10 mouse cellular contexts compared by ENCODE assay signal in the genomic region with DNA sequence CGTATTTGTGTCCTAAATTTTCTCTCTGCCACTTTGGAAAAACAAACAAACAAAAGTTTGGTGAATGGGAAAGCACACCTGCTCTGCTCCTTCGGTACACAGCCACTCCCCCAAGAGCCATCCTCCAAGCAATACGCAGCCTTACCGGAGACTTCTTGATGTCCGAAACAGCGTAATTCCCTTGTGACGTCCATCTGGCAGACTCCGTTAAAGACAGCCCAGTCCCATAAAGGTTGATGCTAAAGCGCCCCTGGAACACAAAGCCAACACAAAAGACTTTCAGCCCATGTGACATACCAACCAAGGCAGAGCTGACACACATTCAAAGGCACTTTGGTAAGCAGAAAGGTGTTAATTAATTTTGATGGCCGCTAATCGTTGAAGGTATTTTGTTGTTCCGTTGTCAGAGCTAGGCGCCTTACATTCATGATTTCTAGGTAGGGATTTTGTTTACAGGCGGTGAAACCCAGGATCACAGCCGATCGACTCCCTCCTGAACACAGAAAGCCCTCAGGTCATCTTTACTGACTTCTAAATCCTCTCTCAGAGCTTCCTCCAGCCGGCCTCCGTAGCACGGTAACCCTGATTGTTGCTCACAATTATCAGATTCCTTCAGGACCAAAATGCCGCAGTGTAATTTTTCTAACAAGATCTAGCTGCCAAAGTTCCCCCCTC. TPM values are rescaled to one million over a fixed set of nuclear protein-coding genes. Genes with fewer than 3 reads are reported as not detected.
DNase-seq lines count a peak whose midpoint lies in the region; ATAC-seq and TF ChIP-seq lines count a peak whose summit lies in the region.
"Had no signal": no experiment of that assay in that cellular context is flagged by ENCODE, and none has a peak within 500 bp of the region (broad histone marks: within the 10 kb centered on the region; RNA-seq: fewer than 3 reads in every experiment).

No protein-coding gene starts in this region.

- H3K4me3 ChIP-seq in kidney, embryonic 16.5 days (ENCODE audit: low read length), result peak overlapping the region; percentile 20
- H3K4me3 ChIP-seq in hindbrain, postnatal 0 days (ENCODE audit: low read length), result peak overlapping the region; percentile 29
- peak overlapping the region; percentile 28 for H3K4me3 ChIP-seq in neural tube, embryonic 11.5 days (ENCODE audit: low read depth, low read length)

- peaks cover 5% of the 10 kb centered on the region; the same call in 1 of the 2 replicates for H3K4me1 ChIP-seq in kidney, embryonic 16.5 days (ENCODE audit: insufficient read depth, low read length)
- 0 out of 2 replicates have a peak, but pooled peaks cover 3% of the 10 kb centered on the region for H3K4me1 ChIP-seq in hindbrain, postnatal 0 days (ENCODE audit: insufficient read depth, low read length)
- no peaks in the 10 kb centered on the region; the same call in 1 of the 2 replicates for H3K4me1 ChIP-seq in neural tube, embryonic 11.5 days (ENCODE audit: control insufficient read depth, insufficient read depth, low read length)

- no peaks in the 10 kb centered on the region for H3K27me3 ChIP-seq in kidney, embryonic 16.5 days (ENCODE audit: insufficient read depth, low read length)
- H3K27me3 ChIP-seq in hindbrain, postnatal 0 days (ENCODE audit: insufficient read depth, low read length), result no peaks in the 10 kb centered on the region; the same call in 1 of the 2 replicates
- peaks cover 3% of the 10 kb centered on the region; the same call in 1 of the 2 replicates for H3K27me3 ChIP-seq in neural tube, embryonic 11.5 days (ENCODE audit: control insufficient read depth, insufficient read depth, low read length)

- TF ChIP-seq CTCF in hindbrain, postnatal 0 days (IDR thresholded peaks at IDR 0.05; ENCODE audit: low read depth), result no peak

- no peak overlapping the region for H3K27ac ChIP-seq in kidney, embryonic 16.5 days (ENCODE audit: low read length)
- no peak overlapping the region for H3K27ac ChIP-seq in hindbrain, postnatal 0 days
- H3K27ac ChIP-seq in neural tube, embryonic 11.5 days (ENCODE audit: low read depth, low read length), result no peak overlapping the region

- ATAC-seq in kidney, embryonic 16.5 days (ENCODE audit: low FRiP score, low TSS enrichment), result no peak
- peak; percentile 50; the same call in 1 of the 2 replicates for ATAC-seq in hindbrain, postnatal 0 days
- peak; percentile 54; the same call in 1 of the 2 replicates for ATAC-seq in neural tube, embryonic 11.5 days (ENCODE audit: insufficient read depth, low FRiP score, low TSS enrichment)

- peak overlapping the region; percentile 49 for H3K4me2 ChIP-seq in kidney, embryonic 16.5 days (replicated peaks; ENCODE audit: low read depth, low read length)
- H3K4me2 ChIP-seq in hindbrain, postnatal 0 days (ENCODE audit: low read depth, low read length), result peak overlapping the region; percentile 56
- peak overlapping the region; percentile 60 for H3K4me2 ChIP-seq in neural tube, embryonic 11.5 days (ENCODE audit: low read depth)

- no peaks in the 10 kb centered on the region for H3K9me3 ChIP-seq in kidney, embryonic 16.5 days (ENCODE audit: low read length)
- H3K9me3 ChIP-seq in hindbrain, postnatal 0 days (ENCODE audit: low read length), result no peaks in the 10 kb centered on the region
- H3K9me3 ChIP-seq in neural tube, embryonic 11.5 days (ENCODE audit: control insufficient read depth, low read length), result no peaks in the 10 kb centered on the region

- peaks cover 17% of the 10 kb centered on the region; the same call in 1 of the 2 replicates for H3K36me3 ChIP-seq in kidney, embryonic 16.5 days (ENCODE audit: insufficient read depth, low read length)
- H3K36me3 ChIP-seq in hindbrain, postnatal 0 days (ENCODE audit: insufficient read depth, low read length), result no peaks in the 10 kb centered on the region
- H3K36me3 ChIP-seq in neural tube, embryonic 11.5 days (ENCODE audit: control insufficient read depth, insufficient read depth, low read length), result no peaks in the 10 kb centered on the region

- 24% methylated on average over 20 of the region's 20 CpGs for WGBS in kidney, embryonic 16.5 days
- 6% methylated on average over 20 of the region's 20 CpGs for WGBS in hindbrain, postnatal 0 days
- 4% methylated on average over 20 of the region's 20 CpGs for WGBS in neural tube, embryonic 11.5 days

- peak overlapping the region; percentile 54 for H3K9ac ChIP-seq in kidney, embryonic 16.5 days (replicated peaks; ENCODE audit: low read length)
- H3K9ac ChIP-seq in hindbrain, postnatal 0 days (replicated peaks; ENCODE audit: low read length), result peak overlapping the region; percentile 10; the same call in 1 of the 2 replicates
- peak overlapping the region; percentile 32 for H3K9ac ChIP-seq in neural tube, embryonic 11.5 days (ENCODE audit: low read length)

- no peak for DNase-seq in kidney, adult 8-10 months
- peak; percentile 32 for DNase-seq in embryo, embryonic 9.5 days (ENCODE audit: extremely low spot score)
- peak; percentile 36 for DNase-seq in hindbrain, postnatal 0 days (ENCODE audit: low spot score)
- peak; percentile 14 for DNase-seq in neural tube, embryonic 11.5 days (ENCODE audit: low spot score)
- DNase-seq in T-cell, adult 2 months (ENCODE audit: low spot score), result no peak
- DNase-seq in urinary bladder, postnatal 14 days (ENCODE audit: low spot score), result no peak
- no peak for DNase-seq in urinary bladder, postnatal 36 days (ENCODE audit: low spot score in 2 of 2)

RNA-seq across cellular contexts. Expression of a gene that starts 29.4 kb away (rescaled TPM):
- polyA plus RNA-seq in kidney, embryonic 16.5 days (2015; fragmentation: Nextera tagmentation; extraction: Ambion mirVana), result 2.3 and 3.1 TPM in 2 replicates
- total RNA-seq in hindbrain, postnatal 0 days (2014; rRNA removed), result 0.65 and 0.68 TPM in 2 replicates
- polyA plus RNA-seq in hindbrain, postnatal 0 days (2015; fragmentation: Nextera tagmentation; extraction: Ambion mirVana), result 1.2 and 1.7 TPM in 2 replicates
- polyA plus RNA-seq in neural tube, embryonic 11.5 days (2014; fragmentation: Nextera tagmentation; extraction: Ambion mirVana), result 0.12 TPM in 1 of 2 replicates, not detected in the other
- total RNA-seq: neutrophil, adult 5-6 weeks had no signal
- polyA plus RNA-seq: large intestine, adult 2 months had no signal

Comparison
In these comparisons a context has a peak if more than half of its experiments do, and no peak if none do; other contexts are left out.
1. DNase-seq: peak in embryo, embryonic 9.5 days (single experiment), hindbrain, postnatal 0 days (single experiment) and neural tube, embryonic 11.5 days (single experiment); none in kidney, adult 8-10 months (0 of 2), T-cell, adult 2 months (single experiment), urinary bladder, postnatal 14 days (single experiment) and urinary bladder, postnatal 36 days (0 of 2).
2. Peak in every context shown above with its lines, with median percentiles within 50 percentile points of each other: H3K4me2 ChIP-seq, H3K4me3 ChIP-seq and H3K9ac ChIP-seq.